Mouse (Mus musculus) layer of hippocampus, adult 8-10 months (tissue): ENCODE results near the gene Ccdc73. TPM values are rescaled to one million over a fixed set of nuclear protein-coding genes. Genes with fewer than 3 reads are reported as not detected.
"Not testable (repeated sequence)": the region's sequence is repeated elsewhere in the genome, so short reads cannot be mapped to it uniquely, and the experiment has no call there.

Experiments
- DNase-seq, 2 experiments: peaks; one replicate each; pipeline ENCODE4 v3.0.0; 2022; ENCODE audit warnings: low spot score in 2 of 2
- total RNA-seq, 4 experiments: library from RNA; stranded (reverse); gene quantifications; 2 replicates each; pipeline ENCODE4 v1.2.4; 2022

Gene Ccdc73
- total RNA-seq, 4 experiments from 2014 or later: 1.4 TPM; not detected in 3

DNA sequence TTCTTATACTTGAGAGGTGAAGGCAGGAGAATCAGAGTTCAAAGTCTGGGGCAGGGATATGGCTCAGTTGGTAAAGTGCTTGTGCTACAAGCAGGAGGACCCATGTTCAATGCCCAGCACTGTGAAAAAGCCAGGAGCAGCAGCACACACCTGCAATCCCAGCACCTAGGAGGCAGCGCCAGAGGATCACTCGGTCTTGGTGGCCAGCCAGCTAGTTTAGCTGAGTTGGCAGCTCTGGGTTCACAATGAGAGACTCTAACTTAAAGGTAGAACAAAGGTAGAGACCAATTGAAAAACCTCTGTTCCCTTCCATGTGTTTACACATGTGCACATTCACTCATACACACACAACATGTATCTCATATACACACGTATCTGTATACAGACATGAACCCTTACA lies 1.5 kb downstream of the Ccdc73 start:
- no peak for DNase-seq

DNA sequence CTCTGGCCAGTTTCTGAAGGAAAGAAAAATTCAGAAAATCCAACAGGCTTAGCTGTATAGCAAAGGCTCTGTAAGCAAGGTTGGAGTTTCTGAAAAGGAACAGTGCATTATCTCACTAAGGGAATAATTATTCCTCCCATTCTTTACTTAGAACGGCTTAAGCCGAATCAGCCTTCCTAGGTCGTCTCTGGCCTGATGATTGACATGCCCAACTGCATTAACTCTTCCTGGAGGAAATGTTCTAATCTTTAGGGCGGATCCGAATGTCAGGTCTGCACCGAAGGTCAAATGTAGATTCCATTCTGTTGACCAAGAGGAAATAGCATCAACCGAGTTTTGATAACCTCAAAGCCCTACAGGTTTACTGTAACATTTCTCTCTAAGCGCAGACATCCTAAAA lies 11.2 kb downstream of the Ccdc73 start:
- DNase-seq: no peak

DNA sequence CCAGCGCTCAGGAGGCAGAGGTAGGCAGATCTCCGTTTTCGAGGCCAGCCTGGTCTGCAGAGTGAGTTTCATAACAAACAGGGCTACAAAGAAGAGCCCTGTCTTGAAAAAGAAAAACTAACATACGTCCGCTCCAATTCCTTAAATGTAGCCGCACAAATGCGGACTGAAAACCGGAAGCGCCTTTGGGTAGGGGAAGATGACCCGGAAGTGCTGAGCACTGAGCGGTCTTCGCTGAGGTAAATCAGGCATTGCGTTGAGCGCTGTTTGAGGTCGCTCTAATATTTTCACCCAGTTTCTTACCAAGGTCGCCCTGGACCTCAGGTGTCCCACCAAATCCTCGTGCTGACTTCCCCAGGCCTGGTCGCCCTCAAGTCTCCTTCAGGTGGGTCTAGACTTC lies 18.5 kb downstream of the Ccdc73 start:
- no peak for DNase-seq

DNA sequence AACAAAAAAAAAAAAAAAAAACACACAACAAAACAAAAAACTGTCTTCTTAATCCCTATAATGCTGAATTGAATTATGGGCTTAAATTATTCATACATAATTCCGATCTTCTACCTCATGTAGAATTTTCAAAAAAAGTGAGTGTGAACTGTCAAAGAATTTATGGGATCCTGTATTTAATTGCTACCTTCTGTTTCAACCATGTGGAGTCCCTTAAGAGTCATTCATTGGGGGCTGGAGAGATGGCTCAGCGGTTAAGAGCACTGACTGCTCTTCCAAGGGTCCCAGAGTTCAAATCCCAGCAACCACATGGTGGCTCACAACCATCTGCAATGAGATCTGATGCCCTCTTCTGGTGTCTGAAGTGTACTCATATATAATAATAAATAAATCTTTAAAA lies 19.7 kb downstream of the Ccdc73 start:
- DNase-seq: not testable (repeated sequence)

DNA sequence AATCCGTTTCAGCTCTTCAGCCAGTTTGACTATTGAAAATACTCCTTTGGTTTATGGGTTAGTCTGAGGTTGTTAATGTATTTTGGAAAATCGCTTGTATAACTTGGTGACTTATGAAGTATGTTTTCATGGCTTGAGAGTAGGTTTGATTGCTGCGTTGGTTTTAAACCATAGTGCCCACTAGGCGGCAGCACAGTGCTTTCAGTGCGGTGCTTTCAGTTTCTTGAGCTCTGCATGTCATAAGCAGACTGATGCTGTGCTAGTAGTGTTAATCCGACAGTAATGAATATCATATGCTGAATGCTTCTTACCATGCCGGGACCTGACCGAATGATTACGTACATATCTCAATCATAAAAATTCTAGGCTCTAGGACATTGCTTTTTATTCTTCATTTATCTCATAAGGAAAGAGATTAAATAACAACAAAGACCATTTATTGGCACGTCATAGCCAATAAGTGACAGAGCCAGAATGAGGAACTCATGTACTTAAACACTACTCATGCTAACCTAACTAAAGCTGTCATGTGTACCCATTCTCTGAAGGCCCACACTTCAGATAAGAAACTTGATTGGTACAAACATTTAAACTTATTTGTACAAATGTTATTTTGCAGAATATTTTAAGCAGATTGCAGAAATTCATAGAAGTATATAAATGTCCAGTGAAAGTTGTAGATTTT lies 20.4 kb downstream of the Ccdc73 start:
- peak; percentile 62 to 87 for DNase-seq

DNA sequence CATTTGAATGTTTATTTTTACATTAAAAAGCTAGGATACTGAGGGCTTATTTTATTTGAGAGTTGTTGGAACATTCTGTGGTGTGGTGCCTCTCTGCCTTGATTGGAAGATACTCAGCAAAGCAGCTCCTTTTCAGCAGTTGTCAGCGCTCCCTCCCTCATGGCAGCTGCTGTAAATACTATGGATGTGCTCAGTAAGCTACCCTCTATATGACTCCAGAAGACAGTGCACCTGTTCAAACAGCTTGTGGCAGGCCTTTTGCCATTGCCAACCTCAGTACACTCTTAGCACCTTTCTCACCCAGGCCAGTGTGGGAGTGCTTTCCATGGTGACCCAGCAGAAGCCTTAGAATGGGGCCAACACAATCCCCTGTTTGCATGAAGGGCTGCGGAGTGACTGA lies 32.4 kb downstream of the Ccdc73 start:
- no peak for DNase-seq

DNA sequence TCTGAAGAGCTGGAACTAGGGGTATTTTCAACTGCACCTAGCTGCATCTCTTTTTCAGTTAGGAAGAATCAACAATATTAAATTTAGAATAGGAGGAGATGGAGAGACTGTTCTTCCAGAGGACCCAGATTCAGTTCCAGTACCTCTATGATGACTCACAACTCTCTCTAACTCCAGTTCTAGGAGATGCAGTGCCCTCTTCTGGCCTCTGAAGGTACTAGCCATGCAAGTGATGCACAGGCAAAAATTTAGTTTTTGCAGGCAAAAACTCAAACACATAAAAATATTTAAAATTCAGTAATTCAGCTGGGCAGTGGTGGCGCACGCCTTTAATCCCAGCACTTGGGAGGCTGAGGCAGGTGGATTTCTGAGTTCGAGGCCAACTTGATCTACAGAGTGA lies 48.1 kb downstream of the Ccdc73 start:
- no peak for DNase-seq

DNA sequence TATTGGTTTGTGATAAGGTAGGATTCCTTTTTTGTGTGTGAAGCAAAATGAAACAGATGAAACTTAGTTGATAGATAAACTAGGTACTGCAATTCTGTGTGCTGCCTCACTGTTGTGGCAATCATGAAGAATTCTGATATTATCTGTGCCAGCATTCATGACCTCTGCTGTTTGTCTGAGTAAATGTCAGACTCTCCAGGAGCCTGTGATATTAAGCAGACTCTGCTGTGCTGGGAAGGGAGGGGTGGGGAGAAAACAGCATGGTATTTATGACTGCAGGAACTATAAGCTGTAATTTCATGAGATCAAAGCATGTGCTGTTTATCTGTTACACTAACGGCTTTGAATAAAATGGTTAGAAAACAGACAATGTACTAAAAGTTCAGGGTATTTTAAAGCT lies 96.9 kb downstream of the Ccdc73 start:
- DNase-seq: no peak

DNA sequence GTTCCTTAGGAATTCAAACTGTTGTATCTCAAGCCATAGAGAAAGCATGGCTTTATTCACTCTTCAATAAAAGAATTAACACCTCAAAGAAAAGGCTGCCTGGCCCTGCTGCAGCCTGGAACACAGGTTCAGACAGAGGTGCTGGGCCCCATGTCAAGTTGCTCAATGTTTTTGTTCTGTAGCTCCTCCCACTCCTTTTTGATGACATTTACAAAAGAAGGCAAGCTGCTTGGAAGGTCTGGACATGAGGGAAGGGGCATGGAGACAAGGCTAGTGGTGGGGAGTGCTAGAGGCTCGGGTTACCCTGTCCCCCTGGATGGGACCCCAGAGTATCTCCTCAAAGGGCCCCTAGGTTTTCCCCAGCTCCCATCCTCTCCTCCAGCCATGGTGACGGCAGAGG lies 114.1 kb downstream of the Ccdc73 start:
- DNase-seq: no peak

DNA sequence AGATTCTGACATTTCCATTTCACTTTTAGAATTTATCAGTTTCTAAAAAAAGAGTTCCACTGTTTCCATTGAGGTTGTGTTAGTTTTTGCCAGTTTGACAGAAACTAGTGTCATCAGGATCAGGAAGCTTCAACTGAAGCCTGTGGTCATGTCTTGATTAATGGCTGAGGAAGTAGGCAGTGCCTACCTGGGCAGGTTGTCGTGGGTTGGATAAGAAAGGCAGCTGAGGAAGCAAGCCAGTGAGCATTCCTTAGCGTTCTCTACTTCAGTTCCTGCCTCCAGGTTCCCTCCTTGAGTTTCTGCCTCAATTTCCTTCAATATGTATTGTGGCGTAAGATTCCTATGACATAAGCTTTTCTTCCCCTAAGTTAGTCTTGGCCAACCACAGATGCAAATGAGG lies 118.2 kb downstream of the Ccdc73 start:
- DNase-seq: no peak

DNA sequence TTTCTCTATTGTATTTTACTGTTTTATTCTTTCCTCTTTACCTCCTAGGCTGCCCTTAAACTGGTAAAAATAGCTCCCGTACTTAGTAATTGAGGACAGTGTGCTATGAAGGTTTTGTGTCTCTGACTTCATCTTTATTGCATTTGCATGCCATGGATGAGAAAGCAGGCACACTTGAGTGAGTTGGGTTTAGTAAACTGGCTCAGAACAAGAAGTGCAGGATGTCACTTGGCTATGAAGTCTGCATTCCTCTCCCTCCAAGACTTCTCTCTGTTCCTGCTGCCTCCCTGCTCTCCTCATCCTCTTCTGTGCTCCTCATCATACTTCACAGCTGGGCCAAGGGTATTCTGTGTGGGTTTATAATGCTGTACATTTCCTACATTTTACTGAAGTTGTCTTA lies 121.4 kb downstream of the Ccdc73 start:
- DNase-seq: no peak

DNA sequence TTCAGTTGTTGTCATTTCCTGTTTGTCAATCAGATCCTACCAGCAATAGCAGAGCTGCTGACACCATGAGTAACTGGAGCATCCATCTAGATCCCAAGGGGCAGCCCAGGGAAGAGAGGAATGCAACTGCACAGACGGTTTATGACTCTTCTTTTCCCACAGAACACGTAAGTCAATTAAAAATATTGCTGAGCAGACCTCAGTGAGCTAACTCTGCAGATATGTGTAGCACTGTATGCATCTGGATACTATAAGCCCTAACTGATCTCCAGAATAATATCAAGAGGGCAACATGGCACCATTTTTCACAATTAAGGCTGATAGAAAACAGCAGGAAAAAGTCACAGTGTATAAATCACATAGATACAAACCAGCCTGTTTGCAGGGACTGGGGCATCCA lies 126.8 kb downstream of the Ccdc73 start:
- DNase-seq: no peak

DNA sequence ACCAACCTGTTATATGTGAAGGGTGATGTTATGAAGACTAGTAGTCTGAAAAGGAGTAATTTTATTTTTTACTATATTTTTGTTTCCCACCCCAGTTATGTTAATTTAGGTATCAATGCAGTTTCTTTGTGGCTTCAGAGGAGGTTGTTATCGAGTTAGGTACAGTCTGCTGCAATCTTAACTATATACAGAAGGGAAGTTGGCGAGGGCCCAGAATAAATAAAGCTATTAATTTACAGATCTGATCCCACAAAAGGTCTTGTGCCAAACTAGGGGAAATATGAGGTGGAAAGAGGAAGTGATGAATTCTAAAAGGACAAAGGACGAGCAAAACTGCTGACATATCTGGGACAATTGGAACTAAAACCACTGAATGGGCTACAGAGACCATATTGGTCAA lies 128.6 kb downstream of the Ccdc73 start:
- DNase-seq: no peak

DNA sequence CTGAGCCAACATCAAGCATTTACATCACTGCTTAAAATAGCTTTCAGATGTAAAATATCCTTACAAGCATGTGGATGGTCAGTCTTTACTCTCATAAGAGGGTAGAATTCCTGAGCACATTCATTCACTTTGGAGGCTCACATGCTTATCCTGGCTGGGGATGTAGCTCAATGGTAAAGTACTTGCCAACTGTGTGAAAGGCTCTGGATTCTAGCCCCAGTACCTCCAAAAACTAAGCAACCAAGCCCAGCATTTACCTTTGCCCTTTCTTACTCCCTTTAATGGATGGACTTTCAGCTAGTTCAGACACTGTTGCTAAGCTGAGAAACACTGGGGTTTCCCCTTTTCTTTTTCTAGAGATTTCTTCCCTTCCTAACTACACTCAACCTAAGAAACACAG lies 139.6 kb downstream of the Ccdc73 start:
- no peak for DNase-seq

DNA sequence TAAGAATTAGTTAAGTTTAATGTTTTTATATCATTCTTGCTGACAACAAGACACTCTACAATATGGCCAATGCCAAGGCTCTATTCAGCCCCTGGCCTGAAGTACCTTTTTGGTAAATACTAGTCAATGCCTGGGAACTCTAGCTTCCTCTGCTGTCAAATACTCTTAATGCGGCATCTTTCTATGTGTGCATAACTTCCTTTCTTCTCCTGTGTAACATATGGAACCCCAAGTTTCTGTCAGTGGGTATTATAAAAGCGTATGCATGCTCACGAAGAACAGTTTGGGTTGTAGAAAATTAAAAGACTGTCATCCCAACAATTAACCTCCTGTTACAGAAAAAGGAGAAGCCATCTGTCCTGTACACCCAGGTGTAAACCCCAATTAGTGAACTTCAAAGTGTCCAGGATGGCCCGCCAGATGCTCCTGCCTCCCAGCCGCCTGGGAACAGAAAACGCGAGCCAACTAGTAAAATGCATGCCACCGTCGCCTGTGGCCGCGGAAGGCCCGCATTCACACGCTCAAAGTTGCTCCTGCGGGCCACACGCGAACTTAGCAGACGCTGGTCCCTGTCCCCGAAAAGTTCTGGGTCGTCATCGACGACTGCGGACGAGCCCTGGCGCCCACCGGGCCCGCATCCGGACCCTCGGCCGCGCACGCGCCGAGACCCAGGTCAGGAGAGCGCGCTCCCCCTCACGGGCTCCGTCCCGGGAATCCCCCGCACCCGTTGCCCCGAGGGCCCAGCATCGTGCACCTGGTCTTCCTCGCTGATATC lies 148.8 kb downstream of the Ccdc73 start:
- peak in 1 of 2 experiments; percentile 14 for DNase-seq

DNA sequence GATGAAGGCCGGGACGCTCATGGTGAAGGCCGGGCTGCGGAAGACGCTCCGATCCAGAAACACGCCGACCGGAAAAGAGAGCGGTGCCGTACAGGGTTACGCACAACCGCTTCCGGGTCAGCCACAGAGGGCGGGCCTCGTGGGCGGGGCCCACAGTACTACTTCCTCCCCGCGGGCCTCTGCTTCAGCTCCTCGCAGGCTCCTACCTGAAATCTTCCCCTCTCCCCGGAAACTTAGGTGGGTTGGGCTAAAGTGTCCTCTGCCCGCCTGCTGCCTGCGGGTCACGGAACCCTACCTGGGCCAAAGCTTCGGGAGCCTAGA lies 149.3 kb downstream of the Ccdc73 start, which contains the start of gene Eif3m:
TSS of gene Eif3m (minus strand) at position 114 of the 321 bp plus-strand sequence.
- peak; percentile 88 to 93 for DNase-seq

DNA sequence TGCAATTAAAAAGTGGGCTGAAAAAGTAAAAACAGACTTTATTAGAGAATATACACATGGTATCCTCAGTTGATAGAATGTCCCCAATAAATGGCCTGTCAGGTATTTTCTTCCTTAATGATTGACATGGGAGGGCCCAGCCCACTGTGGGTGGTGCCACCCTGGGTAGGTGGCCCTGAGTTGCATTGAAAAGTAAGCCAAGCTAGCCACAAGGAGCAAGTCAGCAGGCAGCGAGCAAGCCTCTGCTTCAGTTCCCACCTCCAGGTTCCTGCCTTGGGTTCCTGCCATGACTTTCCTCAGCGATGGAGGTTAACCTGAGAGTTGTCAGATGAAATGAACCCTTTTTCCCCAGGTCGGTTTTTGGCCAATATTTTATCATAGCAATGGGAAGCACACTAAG lies 150.2 kb downstream of the Ccdc73 start:
- DNase-seq: no peak

DNA sequence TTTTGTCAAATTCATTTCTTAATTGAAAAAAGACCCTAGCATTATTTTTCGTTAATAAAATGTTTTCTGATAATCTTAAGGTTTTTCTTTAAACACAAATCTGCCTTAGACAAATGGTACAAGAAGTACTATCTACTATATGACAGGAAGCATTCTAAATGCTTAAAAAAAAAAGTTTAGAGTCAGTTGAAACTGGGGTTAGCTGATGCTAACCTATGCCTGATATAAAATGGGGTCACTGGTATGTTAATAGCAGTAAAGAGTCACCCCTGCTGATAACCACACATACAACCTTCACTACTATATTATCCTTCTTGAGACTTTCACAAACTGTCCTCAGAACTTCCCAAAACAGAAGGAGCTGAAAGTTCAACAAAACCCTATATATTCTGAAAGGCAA lies 151.9 kb downstream of the Ccdc73 start:
- DNase-seq: no peak

DNA sequence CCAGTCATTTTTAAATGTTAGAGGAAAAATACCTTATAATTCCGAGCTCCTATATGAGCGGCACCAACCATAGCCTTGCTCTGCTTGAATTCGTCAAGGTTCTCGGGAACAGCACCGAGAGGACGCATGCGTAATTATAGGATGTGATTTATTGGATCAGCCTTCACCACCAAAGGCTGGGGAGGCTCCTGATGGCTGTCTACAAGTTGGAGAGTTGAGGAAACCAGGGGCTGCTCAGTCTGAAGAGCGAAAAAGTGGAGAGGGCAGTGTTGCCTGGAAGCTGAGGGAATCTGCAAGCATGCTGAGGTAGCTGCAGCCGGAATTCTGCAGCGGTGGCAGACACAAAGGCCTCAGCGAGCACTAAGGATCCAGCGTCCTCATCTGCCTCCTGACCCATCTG lies 153.7 kb downstream of the Ccdc73 start:
- no peak for DNase-seq

DNA sequence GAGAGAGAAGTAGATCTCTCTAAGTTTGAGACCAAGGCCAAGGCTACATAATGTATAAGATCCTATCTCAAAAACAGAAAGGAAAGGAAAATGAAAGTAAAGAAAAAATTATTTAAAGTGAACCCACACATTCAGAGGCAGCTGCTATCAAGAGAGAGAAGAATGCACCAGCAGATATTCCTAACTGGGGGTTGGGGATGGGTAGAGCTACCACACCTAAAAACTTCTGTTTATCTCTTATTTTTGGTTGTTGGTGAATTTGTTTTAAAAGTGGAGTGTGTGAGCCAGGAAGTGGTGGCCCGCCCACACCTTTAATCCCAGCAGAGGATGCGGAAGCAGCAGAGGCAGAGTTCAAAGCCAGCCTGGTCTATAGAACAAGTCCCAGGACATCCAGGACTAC lies 154.2 kb downstream of the Ccdc73 start:
- DNase-seq: no peak

DNA sequence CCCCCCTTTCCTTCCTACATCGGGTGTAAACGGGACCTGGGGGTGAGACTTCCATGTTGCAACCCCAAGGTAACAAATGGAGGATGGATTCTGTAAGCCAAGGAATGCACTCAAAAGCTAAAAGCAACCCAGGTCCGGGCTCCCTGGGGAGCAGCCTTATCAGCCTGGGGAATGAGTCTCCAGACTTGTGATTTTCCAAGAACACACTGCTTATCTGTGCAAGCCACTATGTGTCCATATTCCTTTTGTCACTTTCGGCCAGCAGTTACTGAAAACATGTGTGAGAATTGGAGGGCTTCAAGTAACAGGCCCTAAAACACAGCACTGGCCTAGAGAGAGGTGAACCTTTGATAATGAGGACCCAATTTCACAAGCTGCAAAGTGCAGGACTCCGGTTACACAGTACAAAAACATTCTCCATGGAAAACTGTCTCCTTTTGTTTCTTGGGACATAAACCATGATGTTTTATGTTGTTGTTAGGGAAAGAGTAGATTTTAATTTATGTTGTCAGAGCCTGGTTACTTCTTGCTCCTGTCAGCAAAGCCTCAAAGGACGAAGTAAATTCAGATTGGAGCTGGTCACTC lies 155.5 kb downstream of the Ccdc73 start:
- DNase-seq: no peak

DNA sequence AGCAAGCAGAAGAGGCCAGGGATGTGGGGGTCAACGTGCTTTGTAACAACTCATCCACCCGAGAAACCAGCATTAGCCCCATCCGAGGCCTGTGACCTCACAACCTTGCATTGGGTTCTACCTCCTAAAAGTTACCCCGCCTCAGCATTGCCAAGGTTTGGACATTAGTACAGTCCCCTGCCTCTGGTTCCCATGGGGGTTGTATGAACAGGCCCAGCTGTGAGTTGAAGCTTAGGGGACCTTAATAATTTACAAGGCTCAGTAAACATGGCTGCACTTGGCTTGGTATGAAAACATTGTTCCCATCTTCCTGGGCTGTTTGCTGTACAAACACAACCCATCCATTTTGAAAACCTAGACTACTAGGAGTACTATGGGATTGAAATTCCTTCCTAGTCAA lies 156.2 kb downstream of the Ccdc73 start:
- no peak for DNase-seq

DNA sequence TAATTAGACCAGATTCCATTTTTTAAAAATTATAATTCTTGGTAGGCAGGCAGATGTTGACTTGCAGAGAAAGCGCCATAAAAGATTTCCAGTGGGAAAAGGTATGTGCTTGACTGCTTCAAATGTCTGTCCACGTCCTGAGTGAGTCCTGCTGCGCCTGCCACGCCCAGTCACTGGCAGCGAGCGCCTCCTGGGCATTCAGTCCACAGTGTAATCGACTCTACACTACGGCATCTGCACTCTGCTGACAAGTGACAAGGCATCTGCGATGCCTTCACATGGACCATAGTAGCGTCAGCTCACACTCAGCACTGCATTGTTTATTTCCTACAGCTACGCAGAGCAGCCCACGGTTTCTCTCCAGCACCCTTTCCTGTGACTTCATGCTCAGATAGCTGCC lies 158.0 kb downstream of the Ccdc73 start:
- DNase-seq: not testable (repeated sequence)
